Mouse (Mus musculus): ENCODE measurements around the gene Pacrg.

Pacrg gene

GRCm38 (mm10) chr17:10406311-10406710 lies 433.8 kb downstream of the Pacrg start:
- peak; percentile 22; the same call in 1 of the 2 replicates for ATAC-seq (ENCODE audit: low TSS enrichment)

- peak; percentile 14; the same call in 1 of the 2 replicates for ATAC-seq (ENCODE audit: low TSS enrichment)
Observed at GRCm38 (mm10) chr17:10405906-10406305, 434.2 kb downstream of the Pacrg start.

DNA sequence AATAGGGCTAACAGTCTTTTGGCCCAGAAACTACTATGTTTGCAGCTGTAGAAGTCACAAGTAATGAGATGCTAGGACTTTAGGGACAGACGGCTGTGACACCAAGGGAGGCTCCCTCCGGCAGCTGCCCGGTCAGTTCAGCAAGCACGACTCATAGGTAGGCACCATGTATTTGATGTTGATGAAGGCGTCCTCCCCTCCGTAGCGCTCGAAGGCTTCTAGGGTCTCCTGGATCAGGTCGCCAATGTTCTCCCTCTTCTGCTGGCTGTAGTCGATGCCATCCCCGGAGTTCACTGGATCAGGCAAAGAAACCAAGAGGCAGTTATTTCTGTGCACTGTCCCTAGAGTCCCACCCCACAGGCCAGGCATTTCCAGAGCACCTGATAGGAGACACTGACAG lies 436.9 kb downstream of the Pacrg start:
- no peak for ATAC-seq (ENCODE audit: low TSS enrichment)

- peak; percentile 24; the same call in 1 of the 2 replicates for ATAC-seq (ENCODE audit: low TSS enrichment)
Observed at GRCm38 (mm10) chr17:10402064-10402640, 438.0 kb downstream of the Pacrg start.

- no peak for ATAC-seq (ENCODE audit: low TSS enrichment)
Observed at GRCm38 (mm10) chr17:10401529-10401928, 438.6 kb downstream of the Pacrg start.

GRCm38 (mm10) chr17:10399706-10400105 lies 440.4 kb downstream of the Pacrg start:
- ATAC-seq (ENCODE audit: low TSS enrichment): no peak

DNA sequence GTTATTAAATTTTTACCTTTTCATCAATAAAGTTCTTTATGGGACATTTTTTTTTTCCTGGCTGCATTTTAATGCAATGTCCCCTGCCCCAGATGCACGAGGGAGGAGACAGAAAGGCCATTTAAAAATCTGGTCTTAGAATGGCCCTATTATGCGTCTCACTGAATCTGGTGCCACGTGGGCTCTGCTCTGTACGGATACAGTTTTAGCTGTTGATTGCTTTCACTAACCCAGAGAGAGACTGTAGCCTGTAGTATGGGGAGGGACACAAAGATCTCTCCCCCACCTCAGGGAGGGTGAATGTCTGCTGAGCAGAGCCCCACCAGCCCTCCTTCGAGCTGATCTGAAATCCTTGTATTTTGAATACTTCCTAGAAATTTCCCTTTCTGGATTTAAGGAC lies 441.2 kb downstream of the Pacrg start:
- no peak for ATAC-seq (ENCODE audit: low TSS enrichment)

DNA sequence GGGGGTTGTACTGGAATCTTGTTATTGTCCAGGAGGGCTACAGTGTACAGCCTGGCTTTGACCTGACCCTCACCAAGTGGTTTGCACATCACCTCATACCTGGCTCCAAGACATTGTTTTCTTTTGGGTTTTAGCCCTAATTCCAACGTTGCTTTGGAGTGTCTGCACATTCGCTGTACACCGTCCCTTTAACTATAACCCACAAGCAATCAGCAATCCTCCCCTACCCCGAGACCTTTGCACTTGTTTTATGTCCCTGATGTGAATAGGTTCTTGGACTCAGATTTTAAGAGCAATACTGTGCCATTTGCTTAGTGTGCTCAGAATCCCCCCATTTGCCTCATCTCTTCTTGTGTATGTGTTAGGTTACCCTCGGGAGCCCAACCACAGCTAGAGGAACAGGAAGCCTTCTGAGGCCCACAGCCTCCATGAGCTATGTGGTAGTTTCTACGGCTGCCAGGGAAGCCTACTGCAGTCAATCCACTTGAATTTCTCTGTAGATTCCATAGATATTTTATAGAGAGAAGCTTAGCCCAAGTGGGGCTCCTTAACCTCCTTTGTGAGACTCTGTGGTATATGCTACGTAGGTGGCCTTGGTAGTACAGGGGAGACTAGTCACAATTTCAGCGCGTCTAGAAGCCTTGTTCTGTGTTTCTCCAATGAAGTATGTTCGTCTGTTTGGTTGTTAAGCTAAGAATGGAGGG lies 442.0 kb downstream of the Pacrg start:
- no peak for ATAC-seq (ENCODE audit: low TSS enrichment)

- ATAC-seq (ENCODE audit: low TSS enrichment): no peak
Observed at GRCm38 (mm10) chr17:10397336-10397735, 442.8 kb downstream of the Pacrg start.

DNA sequence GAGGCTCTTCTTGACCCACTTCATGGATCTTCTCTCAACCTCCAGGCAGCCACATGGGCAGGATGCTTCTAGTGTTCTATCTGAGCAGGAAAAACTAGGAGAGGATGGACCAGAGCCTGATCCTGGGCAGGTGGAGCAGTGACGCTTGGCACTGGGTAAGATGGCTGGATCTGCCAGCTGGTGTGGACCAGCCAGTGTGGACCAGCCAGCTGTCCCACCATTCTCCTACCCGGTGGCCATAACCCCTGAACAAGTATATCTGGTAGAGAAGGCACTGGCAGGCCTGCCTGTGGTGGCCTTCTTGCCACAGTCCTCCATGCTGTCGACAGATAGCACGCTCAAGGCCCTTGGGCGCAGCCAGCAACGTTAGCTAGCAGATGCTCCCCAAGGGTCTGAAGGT lies 443.2 kb downstream of the Pacrg start:
- no peak for ATAC-seq (ENCODE audit: low TSS enrichment)

DNA sequence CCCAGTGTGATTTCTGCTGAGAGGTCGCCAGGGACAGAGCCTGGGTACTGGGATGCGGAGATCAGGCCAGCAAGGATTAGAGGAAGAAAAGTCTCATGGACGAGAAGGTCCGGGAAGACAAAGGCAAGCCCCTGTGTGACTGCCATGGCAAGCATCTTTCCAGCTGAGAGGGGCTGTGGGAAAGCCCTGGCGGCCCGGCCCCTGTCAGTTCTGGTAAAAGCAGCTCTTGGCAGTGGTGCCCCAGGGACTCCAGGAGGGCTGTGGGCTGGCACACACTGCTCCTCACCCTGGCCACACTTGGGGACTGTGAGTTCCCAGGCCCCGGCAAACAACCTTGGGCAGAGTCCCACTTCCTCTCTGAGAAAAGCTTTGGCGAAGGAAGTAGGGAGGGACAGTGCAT lies 445.3 kb downstream of the Pacrg start:
- ATAC-seq (ENCODE audit: low TSS enrichment): peak; percentile 56

DNA sequence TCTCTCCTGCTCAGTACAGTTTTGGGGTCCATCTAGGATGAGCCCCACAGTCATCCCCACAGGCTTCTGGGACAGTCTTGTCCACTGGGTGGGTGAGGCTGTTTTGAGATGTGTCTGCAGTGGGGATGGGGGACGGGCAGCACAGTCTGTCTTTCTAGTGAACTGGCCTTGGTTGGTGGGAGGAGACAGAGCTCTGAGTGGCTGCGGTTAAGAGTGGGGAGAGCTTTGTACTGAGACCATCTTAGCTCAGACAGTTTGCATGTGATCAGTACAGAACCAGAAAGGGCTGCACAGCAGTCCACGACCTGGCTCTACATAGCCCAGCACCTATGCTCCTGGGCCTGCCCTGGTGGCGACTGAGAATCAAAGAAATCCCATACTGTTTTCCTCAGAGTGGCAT lies 446.3 kb downstream of the Pacrg start:
- ATAC-seq (ENCODE audit: low TSS enrichment): 0 out of 2 replicates have a peak, but pooled peaks have one; percentile 17

- no peak for ATAC-seq (ENCODE audit: low TSS enrichment)
Observed at GRCm38 (mm10) chr17:10392342-10393034, 447.6 kb downstream of the Pacrg start.

- ATAC-seq (ENCODE audit: low TSS enrichment): peak; percentile 87
Observed at GRCm38 (mm10) chr17:10390232-10391172, 449.6 kb downstream of the Pacrg start.

- ATAC-seq (ENCODE audit: low TSS enrichment): no peak
Observed at GRCm38 (mm10) chr17:10389740-10390139, 450.4 kb downstream of the Pacrg start.

DNA sequence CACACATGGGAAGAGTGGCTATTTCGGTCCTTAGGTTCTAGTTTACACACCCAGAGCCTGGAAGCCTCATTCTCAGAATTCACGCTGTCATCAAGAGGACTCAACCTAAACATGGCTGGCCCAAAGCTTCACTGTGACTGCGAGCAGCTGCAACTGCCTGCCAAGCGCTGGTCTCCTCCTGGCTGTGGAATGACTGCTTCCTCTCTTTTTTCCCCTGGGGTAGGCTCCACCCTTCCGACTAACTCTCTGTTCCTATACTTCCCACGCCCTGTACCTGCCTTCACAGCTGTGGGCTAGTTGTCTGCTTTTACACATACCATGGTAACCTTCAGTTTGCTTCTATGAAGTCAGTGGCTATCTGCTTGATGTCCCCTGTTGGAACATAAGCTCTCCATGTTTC lies 453.6 kb downstream of the Pacrg start:
- ATAC-seq (ENCODE audit: low TSS enrichment): no peak

GRCm38 (mm10) chr17:10383406-10383805 lies 456.7 kb downstream of the Pacrg start:
- no peak for ATAC-seq (ENCODE audit: low TSS enrichment)

GRCm38 (mm10) chr17:10378467-10379175 lies 461.5 kb downstream of the Pacrg start:
- peak; percentile 64; the same call in 1 of the 2 replicates for ATAC-seq (ENCODE audit: low TSS enrichment)

DNA sequence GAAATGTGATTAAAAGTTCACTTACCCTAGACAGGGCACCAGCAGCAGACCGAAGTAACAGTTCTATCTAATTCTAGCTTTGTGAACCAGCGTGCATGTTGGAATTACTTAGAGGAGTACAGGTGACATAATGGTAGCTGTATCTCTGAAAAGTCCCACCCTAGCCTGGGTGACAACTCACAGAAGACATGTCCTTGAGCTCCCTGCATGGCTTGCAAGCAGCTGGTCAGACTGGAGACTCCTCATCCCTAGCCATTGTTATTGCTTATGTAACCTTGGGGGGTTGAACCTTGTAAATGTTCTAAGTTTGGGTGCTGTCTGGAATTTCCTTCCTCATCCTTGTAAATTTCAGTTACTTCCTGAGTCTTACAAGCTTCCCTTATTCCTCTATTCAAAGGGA lies 462.5 kb downstream of the Pacrg start:
- no peak for ATAC-seq (ENCODE audit: low TSS enrichment)

GRCm38 (mm10) chr17:10374316-10374715 lies 465.8 kb downstream of the Pacrg start:
- no peak for ATAC-seq (ENCODE audit: low TSS enrichment)

DNA sequence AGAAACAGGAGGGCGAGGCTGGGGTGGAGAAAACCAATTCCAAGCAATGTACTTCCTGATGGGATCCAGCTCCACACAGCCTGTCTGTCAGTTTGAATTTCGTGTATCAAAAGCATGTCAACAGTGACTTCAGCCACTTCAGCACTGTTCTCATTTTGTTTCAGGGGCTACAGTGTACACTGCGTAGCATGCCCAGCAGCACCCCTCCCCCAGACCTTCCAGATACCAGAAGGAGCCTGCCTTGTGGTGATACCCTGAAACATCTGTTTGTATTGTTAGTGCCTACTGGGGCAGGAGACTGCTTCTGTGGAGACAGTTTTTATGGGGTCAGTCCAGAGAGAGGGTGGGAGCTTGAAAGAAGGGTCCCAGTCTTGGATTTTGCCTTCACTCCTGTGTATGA lies 466.4 kb downstream of the Pacrg start:
- no peak for ATAC-seq (ENCODE audit: low TSS enrichment)
